Mouse (Mus musculus) CH12.LX (cell line): ENCODE results near the gene Pspn. TPM values are rescaled to one million over a fixed set of nuclear protein-coding genes. Genes with fewer than 3 reads are reported as not detected.

Experiments used
- DNase-seq: peaks from one replicate; pipeline ENCODE4 v3.0.0-alpha.2; 2013; ENCODE audit errors: extremely low read depth
- H3K27ac ChIP-seq: 2 replicates; pipeline ENCODE4 v1.5.1; 2012; ENCODE audit warnings: low read depth, mild to moderate bottlenecking, control low read depth, moderate library complexity; ENCODE audit not compliant: insufficient read depth
- H3K27me3 ChIP-seq: replicated peaks from 2 replicates; pipeline ENCODE3; 2012; ENCODE audit warnings: inconsistent platforms
- H3K36me3 ChIP-seq, 2 experiments: replicated peaks in 1 of 2; 2 replicates each; pipeline versions ENCODE3 to v1.6.1; 2012; ENCODE audit warnings: inconsistent platforms in 1 of 2, low read length in 1 of 2, mild to moderate bottlenecking in 1 of 2, mixed read lengths in 1 of 2, moderate library complexity in 1 of 2; ENCODE audit not compliant: control insufficient read depth in 1 of 2, insufficient read depth in 1 of 2
- H3K4me1 ChIP-seq, 2 experiments: 2 replicates each; pipeline ENCODE4 v1.6.1; 2012; ENCODE audit warnings: inconsistent platforms in 1 of 2, moderate library complexity in 1 of 2; ENCODE audit not compliant: insufficient read depth in 2 of 2, control insufficient read depth in 1 of 2
- H3K4me2 ChIP-seq: 2 replicates; pipeline ENCODE4 v1.6.1; 2012; ENCODE audit warnings: low read depth, mild to moderate bottlenecking, control low read depth; ENCODE audit not compliant: poor library complexity, insufficient read depth, severe bottlenecking
- H3K4me3 ChIP-seq, 3 experiments: fragments of 150-350 bp in 1 of 3; sonication (generic) in 1 of 3; replicated peaks in 1 of 3; 2 replicates each; pipeline versions ENCODE3 to v1.5.1; 2011 to 2012; ENCODE audit warnings: low read depth in 2 of 3, low read length in 2 of 3, mild to moderate bottlenecking in 2 of 3, moderate library complexity in 2 of 3, control low read depth in 1 of 3, improper control_type of control experiment in 1 of 3, inconsistent platforms in 1 of 3, mixed read lengths in 1 of 3; ENCODE audit not compliant: poor library complexity in 1 of 3
- H3K79me2 ChIP-seq: replicated peaks from 2 replicates; pipeline ENCODE4 v1.6.1; 2012; ENCODE audit warnings: mild to moderate bottlenecking, moderate library complexity; ENCODE audit not compliant: control insufficient read depth, poor library complexity, insufficient read depth, severe bottlenecking; ENCODE audit errors: extremely low read depth
- H3K9ac ChIP-seq: 2 replicates; pipeline ENCODE4 v1.6.1; 2012; ENCODE audit warnings: low read depth, mild to moderate bottlenecking, control low read depth, moderate library complexity; ENCODE audit not compliant: insufficient read depth
- H3K9me3 ChIP-seq: replicated peaks from 2 replicates; pipeline ENCODE3; 2012; ENCODE audit warnings: low read length, inconsistent platforms, mixed read lengths
- CTCF ChIP-seq, 2 experiments: IDR thresholded peaks in 1 of 2; conservative IDR thresholded peaks in 1 of 2; 2 replicates each; pipeline ENCODE4 v1.5.1; 2011 to 2012; ENCODE audit warnings: low read depth in 2 of 2, low read length in 2 of 2, improper control_type of control experiment in 1 of 2, inconsistent platforms in 1 of 2, mild to moderate bottlenecking in 1 of 2, moderate library complexity in 1 of 2
- E2F4 ChIP-seq: IDR thresholded peaks from 2 replicates; pipeline ENCODE4 v1.6.1; 2011; ENCODE audit warnings: low read depth, low read length, improper control_type of control experiment; ENCODE audit not compliant: insufficient replicate concordance
- ELF1 ChIP-seq: IDR thresholded peaks from 2 replicates; pipeline ENCODE4 v1.6.1; 2014; ENCODE audit warnings: low read depth, mild to moderate bottlenecking, inconsistent platforms, low read length, improper control_type of control experiment
- EP300 ChIP-seq: IDR thresholded peaks from 2 replicates; pipeline ENCODE4 v1.6.1; 2011; ENCODE audit warnings: low read length, improper control_type of control experiment
- ETS1 ChIP-seq: conservative IDR thresholded peaks from 2 replicates; pipeline ENCODE4 v1.6.1; 2012; ENCODE audit warnings: low read depth, mild to moderate bottlenecking, inconsistent platforms, low read length, improper control_type of control experiment, moderate library complexity
- GABPA ChIP-seq: IDR thresholded peaks from 2 replicates; pipeline ENCODE4 v1.6.1; 2012; ENCODE audit warnings: low read depth, low read length, improper control_type of control experiment, inconsistent platforms; ENCODE audit not compliant: insufficient replicate concordance
- JUN ChIP-seq: IDR thresholded peaks from 2 replicates; pipeline ENCODE4 v1.6.1; 2011; ENCODE audit warnings: low read depth, mild to moderate bottlenecking, low read length, improper control_type of control experiment, moderate library complexity; ENCODE audit not compliant: insufficient read depth
- JUND ChIP-seq: conservative IDR thresholded peaks from 2 replicates; pipeline ENCODE4 v1.6.1; 2011; ENCODE audit warnings: low read depth, low read length, improper control_type of control experiment
- KAT2A ChIP-seq: IDR thresholded peaks from 2 replicates; pipeline ENCODE4 v1.6.1; 2012; ENCODE audit warnings: low read length, improper control_type of control experiment, inconsistent platforms; ENCODE audit not compliant: insufficient replicate concordance
- MAFK ChIP-seq: IDR thresholded peaks from 2 replicates; pipeline ENCODE4 v1.6.1; 2011; ENCODE audit warnings: low read length, improper control_type of control experiment; ENCODE audit not compliant: insufficient replicate concordance
- MAX ChIP-seq: IDR thresholded peaks from 2 replicates; pipeline ENCODE4 v1.6.1; 2011; ENCODE audit warnings: low read length, improper control_type of control experiment
- MEF2A ChIP-seq: IDR thresholded peaks from 2 replicates; pipeline ENCODE4 v1.6.1; 2014; ENCODE audit warnings: low read depth, mild to moderate bottlenecking, inconsistent platforms, low read length, improper control_type of control experiment, borderline replicate concordance
- MYC ChIP-seq: IDR thresholded peaks from 2 replicates; pipeline ENCODE4 v1.6.1; 2011; ENCODE audit warnings: low read depth, mild to moderate bottlenecking, improper control_type of control experiment, low read length
- PAX5 ChIP-seq: IDR thresholded peaks from 2 replicates; pipeline ENCODE4 v1.6.1; 2012; ENCODE audit warnings: low read length, inconsistent platforms, mixed read lengths
- POLR2A ChIP-seq: IDR thresholded peaks from 2 replicates; pipeline ENCODE4 v1.6.1; 2011; ENCODE audit warnings: low read depth, mild to moderate bottlenecking, improper control_type of control experiment, low read length
- POLR2AphosphoS2 ChIP-seq: IDR thresholded peaks from 2 replicates; pipeline ENCODE4 v1.6.1; 2011; ENCODE audit warnings: low read depth, low read length, improper control_type of control experiment
- RAD21 ChIP-seq: IDR thresholded peaks from 2 replicates; pipeline ENCODE4 v1.6.1; 2011; ENCODE audit warnings: low read depth, mild to moderate bottlenecking, low read length, improper control_type of control experiment, moderate library complexity
- SMC3 ChIP-seq: IDR thresholded peaks from 2 replicates; pipeline ENCODE4 v1.6.1; 2011; ENCODE audit warnings: low read depth, low read length, improper control_type of control experiment
- TBP ChIP-seq: conservative IDR thresholded peaks from 2 replicates; pipeline ENCODE4 v1.6.1; 2011; ENCODE audit warnings: low read depth, low read length, improper control_type of control experiment
- UBTF ChIP-seq: IDR thresholded peaks from 2 replicates; pipeline ENCODE4 v1.6.1; 2012; ENCODE audit warnings: low read depth, mild to moderate bottlenecking, inconsistent platforms, low read length, improper control_type of control experiment, moderate library complexity
- USF1 ChIP-seq: IDR thresholded peaks from 2 replicates; pipeline ENCODE4 v1.6.1; 2014; ENCODE audit warnings: low read depth, mild to moderate bottlenecking, inconsistent platforms, low read length, improper control_type of control experiment
- ZNF384 ChIP-seq: IDR thresholded peaks from 2 replicates; pipeline ENCODE4 v1.6.1; 2012; ENCODE audit warnings: low read depth, low read length, improper control_type of control experiment, inconsistent platforms
- dilution Hi-C: fragments of 300-500 bp; cut with MboI; formaldehyde crosslinking; loops from 2 replicates; pipeline ENCODE4 v1.14.3; 2020; ENCODE audit warnings: low sequenced_read_pairs; ENCODE audit not compliant: extremely low pct_unique_long_range_greater_than_20kb, extremely low pct_ligation_motif_present
- in situ Hi-C: fragments of 300-500 bp; cut with MboI; formaldehyde crosslinking; loops from 3 replicates; pipeline ENCODE4 v1.14.3; 2019; ENCODE audit warnings: low sequenced_read_pairs, low pct_ligation_motif_present, low pct_unique_long_range_greater_than_20kb, mixed read lengths
- polyA plus RNA-seq: library from polyadenylated mRNA; unstranded; fragments of >175 nt; gene quantifications from 2 replicates; pipeline ENCODE4 v1.2.1, GENCODE M21; 2012; ENCODE audit warnings: low read depth; ENCODE audit not compliant: insufficient read length
- total RNA-seq, 2 experiments: library from RNA; depleted of rRNA; stranded (reverse); fragments of 300-350 nt in 1 of 2; fragments of >200 nt in 1 of 2; gene quantifications; 2 replicates each; pipeline ENCODE4 v1.2.3; 2012 to 2014

Gene Pspn
- total and polyA plus RNA-seq, 3 experiments = 0.34 to 0.69 TPM; not detected in 1

- H3K27me3 ChIP-seq = no peaks in the 10 kb centered on the region
- H3K36me3 ChIP-seq = peaks cover 19 to 26% of the 10 kb centered on the region in 2 experiments
- no peak for DNase-seq
- peaks cover 7 to 19% of the 10 kb centered on the region in 2 experiments; a peak in 3 of 4 replicates for H3K4me1 ChIP-seq
- in situ Hi-C loops (no loop called here), dilution Hi-C loops (no loop called here)
- H3K9ac ChIP-seq = no peak overlapping the region
- H3K4me2 ChIP-seq = no peak overlapping the region
- no peak overlapping the region for H3K27ac ChIP-seq
- TF ChIP-seq TBP (no peak), POLR2A (no peak), E2F4 (no peak), POLR2AphosphoS2 (no peak), MEF2A (no peak), MYC (no peak), USF1 (no peak), MAX (no peak), CTCF (conservative IDR thresholded peaks at IDR 0.05 in 1 of 2, IDR thresholded peaks at IDR 0.05 in 1 of 2; ENCODE audit: low read depth in 2 of 2, low read length in 2 of 2) (no peak), UBTF (no peak), EP300 (no peak), ZNF384 (no peak), MAFK (no peak)
- no peak overlapping the region for H3K4me3 ChIP-seq
- H3K79me2 ChIP-seq = peaks cover 23% of the 10 kb centered on the region
- no peaks in the 10 kb centered on the region for H3K9me3 ChIP-seq
Observed at GRCm38 (mm10) chr17:56988921-56989430, 10.8 kb downstream of the Pspn start.

DNA sequence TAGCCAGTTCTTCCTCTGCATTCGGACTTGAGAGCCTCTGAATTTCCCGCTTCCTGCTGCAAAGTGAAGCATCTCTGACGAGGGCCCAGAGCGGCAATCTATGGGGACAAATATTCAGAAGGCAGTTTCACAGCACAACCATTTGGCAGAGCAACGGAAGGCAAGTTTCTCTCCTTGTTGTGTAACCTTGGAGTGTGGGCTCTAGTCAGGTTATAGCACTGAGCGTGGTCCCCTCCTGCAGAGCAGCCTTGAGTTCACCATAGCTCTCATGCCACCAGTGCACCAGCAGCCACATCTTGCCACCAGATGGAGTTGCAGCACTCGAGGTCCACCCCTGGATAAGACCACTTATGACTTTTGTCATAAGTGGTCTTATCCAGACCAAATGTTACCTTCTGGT, 11.4 kb downstream of the Pspn start:
- Histone ChIP-seq H3K9me3 (no peaks in the 10 kb centered on the region), H3K27me3 (no peaks in the 10 kb centered on the region), H3K4me2 (no peak overlapping the region), H3K9ac (no peak overlapping the region), H3K4me1 (peaks cover 7 to 19% of the 10 kb centered on the region in 2 experiments; a peak in 3 of 4 replicates), H3K4me3 (no peak overlapping the region), H3K79me2 (peaks cover 23% of the 10 kb centered on the region), H3K36me3 (peaks cover 13 to 20% of the 10 kb centered on the region in 2 experiments), H3K27ac (no peak overlapping the region)
- dilution Hi-C loops (no loop called here), in situ Hi-C loops (no loop called here)
- TF ChIP-seq JUND (no peak), POLR2AphosphoS2 (no peak), SMC3 (peak; percentile 12; the same call in 1 of the 2 replicates), ETS1 (no peak), ELF1 (no peak), UBTF (no peak), EP300 (no peak), PAX5 (no peak), TBP (no peak), POLR2A (no peak), CTCF (conservative IDR thresholded peaks at IDR 0.05 in 1 of 2, IDR thresholded peaks at IDR 0.05 in 1 of 2; ENCODE audit: low read depth in 2 of 2, low read length in 2 of 2) (peak in 1 of 2 experiments; percentile 33; a peak in 2 of 4 replicates), GABPA (no peak), RAD21 (no peak), KAT2A (no peak), JUN (no peak)
- DNase-seq = no peak
